Mouse (Mus musculus) heart, postnatal 10 days (tissue): ENCODE results near the gene Atp6v1e2. TPM values are rescaled to one million over a fixed set of nuclear protein-coding genes. Genes with fewer than 3 reads are reported as not detected.
A peak's percentile ranks its signal among the peaks of the same experiment; 100 is the strongest.

Experiments
- DNase-seq, 2 experiments: peaks; one replicate each; pipeline ENCODE4 v3.0.0; 2021
- intact Hi-C: fragments of 180-260 bp; cut with DNase I; formaldehyde crosslinking; loops from one replicate; pipeline ENCODE4 v1.15.1; 2025
- total RNA-seq, 2 experiments: library from RNA; stranded (reverse); gene quantifications; 2 replicates each; pipeline ENCODE4 v1.2.3; 2021

Gene Atp6v1e2
- total RNA-seq, 2 experiments from 2014 or later: not detected

DNA sequence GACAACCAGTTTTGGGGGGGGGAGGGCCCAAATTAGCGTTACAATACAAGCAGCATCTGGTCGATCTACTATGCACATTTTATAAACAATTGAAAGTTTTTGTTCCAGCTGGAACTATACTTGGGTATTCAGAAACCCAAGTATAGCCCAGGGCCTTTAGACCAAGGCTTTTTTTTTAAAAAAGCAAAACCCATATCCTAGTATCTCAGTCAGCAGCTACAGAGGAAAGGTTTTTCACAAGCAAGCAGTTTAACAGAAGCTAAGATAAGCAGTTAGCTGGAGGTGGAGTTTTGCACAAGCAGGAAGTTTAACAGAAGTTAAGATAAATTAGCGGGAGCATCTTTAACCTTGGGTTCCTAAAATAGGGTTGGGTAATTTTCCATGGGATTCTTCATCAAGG lies 20.9 kb downstream of the Atp6v1e2 start:
- DNase-seq: no peak
- intact Hi-C loops: no loop called here

DNA sequence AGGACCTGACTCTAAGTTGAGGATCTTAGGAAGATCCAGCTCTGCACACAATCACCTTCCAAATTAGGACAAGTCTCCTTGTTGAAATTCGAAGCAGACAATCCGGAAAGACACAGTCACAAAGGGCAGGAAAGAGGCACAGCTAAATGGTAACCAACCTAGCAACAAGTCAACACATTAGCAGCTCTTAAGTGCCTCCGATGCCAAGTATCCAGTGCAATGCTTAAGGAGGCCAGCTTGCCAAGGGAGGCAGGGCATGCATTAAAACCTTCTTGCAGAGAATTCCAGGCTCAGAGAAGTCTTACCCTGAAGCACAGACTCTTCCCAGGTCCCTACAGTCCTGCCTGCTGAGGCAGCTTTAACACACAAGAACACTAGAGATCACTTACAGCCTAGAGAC lies 23.0 kb downstream of the Atp6v1e2 start:
- DNase-seq: no peak
- intact Hi-C loops: no loop called here

DNA sequence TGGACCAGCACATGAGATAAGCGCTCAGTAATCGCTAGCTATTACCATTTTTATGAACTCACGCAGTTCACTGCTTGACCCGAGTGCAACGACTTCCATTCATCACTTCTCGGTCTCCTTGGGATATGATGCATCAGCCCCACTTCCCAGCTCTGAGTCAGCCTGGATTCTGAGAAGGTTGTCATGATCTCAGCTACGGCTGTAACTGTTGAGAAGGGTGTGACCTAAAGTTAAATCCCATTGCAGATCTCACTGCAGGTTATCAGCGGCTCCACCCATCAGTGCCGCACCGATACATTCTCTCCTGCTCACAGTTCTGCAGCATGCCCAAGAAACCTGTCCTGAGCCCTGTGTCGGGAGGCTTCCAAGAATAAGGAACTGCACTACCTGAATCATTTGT lies 28.0 kb downstream of the Atp6v1e2 start:
- intact Hi-C loops: loop anchor here (2.0 to 5.0 kb wide), 4 partner anchors 43 to 329 kb away; partner anchors contain the start of gene Rhoq

DNA sequence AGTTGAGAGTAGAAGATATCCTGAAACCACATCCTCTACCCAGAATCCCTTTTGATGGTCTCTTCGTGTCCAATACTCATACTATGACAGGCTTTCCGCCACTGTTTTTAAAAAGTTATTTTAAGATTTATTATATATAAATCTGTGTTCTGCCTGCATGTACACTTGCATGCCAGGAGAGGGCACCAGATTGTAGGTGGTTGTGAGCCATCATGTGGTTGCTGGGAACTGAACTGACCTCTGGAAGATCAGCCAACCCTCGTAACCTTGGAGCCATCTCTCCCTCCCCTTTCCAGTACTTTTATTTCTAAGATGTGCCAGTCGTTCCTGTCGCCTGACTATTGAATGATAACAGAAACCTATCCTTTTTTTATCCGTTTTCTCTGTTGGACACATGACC lies 28.9 kb downstream of the Atp6v1e2 start:
- DNase-seq: peak; percentile 37 to 65
- intact Hi-C loops: loop anchor here (2.0 to 5.0 kb wide), 4 partner anchors 44 to 330 kb away; partner anchors contain the start of gene Rhoq

More for the DNA sequence above, 28.0 kb downstream of the Atp6v1e2 start:
- DNase-seq: no peak

DNA sequence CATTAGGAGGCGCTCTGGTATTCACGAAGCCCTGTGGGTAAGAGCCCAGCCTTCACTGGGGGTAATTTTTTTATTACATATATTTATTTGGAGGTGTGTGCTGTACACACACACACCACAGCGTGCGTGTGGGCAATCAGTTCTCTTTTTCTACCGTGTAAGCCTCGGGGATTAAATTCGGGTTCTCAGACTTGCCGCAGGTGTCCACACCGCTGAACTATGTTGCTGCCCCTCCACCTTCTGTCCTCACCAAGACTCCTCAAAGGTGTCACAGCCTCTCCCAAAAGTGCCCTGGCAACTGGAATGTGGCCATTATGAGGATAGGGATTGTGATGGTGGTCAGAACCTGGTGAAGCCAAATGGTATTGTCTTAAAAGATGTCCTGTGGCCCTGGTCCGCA lies 30.6 kb downstream of the Atp6v1e2 start, which contains the start of gene Tmem247:
TSS of gene Tmem247 (plus strand) at position 301 of the 400 bp plus-strand sequence.
- DNase-seq: no peak
- intact Hi-C loops: loop anchor here (5.0 kb wide), 1 partner anchor 80 kb away; no protein-coding TSS in a partner anchor

DNA sequence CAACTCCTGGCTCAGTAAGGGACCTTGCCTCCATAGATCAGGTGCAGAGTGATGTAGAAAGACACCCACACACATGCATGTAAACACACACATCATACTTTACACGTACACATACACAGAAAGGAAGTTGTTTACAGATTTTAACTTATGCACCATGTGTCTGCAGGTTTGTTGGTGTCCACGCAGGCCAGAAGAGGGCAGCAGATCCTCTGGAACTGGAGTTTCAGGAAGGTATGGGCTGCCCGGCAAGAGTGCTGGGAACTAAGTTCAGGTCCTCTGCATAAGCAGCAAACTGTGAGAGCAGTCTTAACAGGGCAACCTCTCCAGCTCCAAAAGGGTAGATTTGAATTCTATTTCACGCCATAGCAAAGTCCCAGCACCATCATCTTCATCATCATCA lies 32.2 kb downstream of the Atp6v1e2 start:
- DNase-seq: no peak
- intact Hi-C loops: loop anchor here (5.0 kb wide), 1 partner anchor 82 kb away; no protein-coding TSS in a partner anchor

DNA sequence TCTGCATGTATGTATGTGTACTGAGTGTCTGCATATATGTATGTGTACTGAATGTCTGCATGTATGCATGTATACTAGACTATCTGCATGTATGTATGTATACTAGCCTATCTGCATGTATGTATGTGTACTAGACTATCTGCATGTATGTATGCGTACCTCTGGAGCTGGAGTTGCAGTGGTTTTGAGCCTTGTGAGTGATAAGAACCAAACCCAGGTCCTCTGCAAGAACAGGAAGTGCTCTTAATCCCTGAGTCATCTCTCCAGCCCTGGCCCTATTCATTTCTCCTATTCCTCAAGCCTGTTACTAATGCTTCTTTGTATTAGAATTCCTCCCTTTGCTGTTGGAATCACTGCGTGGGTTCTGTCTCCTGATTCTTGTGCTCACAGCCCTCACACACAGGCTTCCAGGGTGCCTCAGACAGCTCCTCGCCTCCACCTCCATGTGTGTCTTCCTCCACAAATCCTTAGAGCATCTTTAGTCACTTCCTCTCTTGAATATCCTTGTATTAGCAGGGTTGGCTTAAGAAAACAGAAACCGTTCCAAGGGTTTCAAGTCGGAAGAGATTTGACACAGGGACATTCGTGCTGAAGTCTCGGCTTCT lies 34.6 kb downstream of the Atp6v1e2 start:
- intact Hi-C loops: no loop called here
- DNase-seq: no peak

DNA sequence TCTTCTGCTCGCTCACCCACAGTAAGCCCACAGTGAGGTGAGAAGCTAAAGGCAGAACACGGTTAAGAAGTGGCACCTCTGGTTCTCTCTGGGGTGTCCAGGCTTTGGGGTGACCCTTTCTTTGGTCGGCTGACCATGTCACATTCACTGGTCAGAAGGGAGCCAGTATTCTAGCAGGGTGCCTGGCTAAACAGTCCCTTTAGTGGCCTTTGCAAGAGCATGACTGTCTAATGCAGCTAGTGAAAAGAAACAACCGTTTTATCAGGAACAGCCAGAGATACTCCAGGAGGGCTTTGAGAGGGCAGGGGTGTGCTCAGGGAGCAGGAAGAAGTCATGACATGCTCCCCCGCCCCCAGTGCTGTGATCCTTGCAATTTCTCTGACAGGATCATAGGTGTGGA lies 36.4 kb downstream of the Atp6v1e2 start:
- DNase-seq: no peak
- intact Hi-C loops: no loop called here

DNA sequence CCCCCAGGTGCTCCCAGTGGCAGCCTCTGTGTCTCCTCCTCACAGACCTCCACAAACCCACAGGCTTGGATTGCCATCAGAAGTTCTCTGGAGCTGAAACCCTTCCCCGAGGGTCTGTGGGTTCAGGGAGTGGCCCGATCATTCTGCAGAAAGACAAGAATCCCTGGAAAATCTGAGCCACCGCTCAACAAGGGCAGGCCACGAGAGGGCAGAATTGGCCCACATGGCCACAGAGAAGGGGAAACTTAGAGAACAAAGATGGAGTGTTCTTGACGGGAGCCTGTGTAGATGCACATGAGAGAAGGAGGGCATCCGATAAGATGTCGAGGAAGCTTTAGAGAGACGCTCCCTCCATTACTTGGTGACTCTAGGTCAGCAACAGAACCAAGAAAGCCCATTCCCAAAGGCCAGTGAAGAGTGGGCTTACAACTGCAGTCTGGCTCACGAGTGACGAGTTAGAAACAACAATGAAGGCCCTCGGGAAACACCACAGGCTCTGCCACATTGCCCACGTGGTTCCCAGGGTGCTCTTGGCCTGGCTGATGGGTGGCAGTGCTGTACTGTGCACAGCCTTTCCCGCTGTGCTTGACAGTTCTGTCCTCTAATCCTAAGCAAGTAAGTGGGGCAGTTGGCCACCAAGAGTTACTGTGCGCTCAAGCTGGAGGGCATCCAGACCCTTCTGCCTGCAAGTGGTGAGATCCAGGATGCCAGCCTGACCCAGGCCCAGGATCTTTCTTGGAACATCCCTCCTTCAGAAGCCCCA lies 37.8 kb downstream of the Atp6v1e2 start:
- intact Hi-C loops: loop anchor here (1.0 to 10.0 kb wide), 3 partner anchors 134 to 339 kb away; partner anchors contain the start of gene Epas1
- peak; percentile 52 to 67 for DNase-seq

DNA sequence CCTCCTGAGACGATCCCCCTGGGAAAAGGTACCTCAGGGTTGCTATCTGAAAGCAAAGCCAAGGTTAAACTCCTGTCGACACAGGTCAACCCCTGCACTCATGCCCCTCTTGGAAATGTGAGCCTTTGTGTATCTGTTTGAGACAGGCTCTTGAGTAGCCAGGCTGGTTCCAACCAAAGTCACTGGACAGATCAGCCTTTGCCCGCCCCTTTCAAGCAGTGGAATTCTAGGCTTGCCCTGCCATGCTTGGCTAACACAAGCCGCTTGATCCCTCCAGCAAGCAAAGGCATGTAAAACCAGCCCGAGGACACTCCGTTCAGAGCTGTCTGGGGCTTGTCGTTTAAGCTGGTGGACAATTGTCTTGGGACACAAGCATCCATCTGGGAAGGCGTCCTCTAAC lies 39.4 kb downstream of the Atp6v1e2 start:
- intact Hi-C loops: loop anchor here (2.0 to 10.0 kb wide), 2 partner anchors 154 to 340 kb away; partner anchors contain the start of gene Epas1

DNA sequence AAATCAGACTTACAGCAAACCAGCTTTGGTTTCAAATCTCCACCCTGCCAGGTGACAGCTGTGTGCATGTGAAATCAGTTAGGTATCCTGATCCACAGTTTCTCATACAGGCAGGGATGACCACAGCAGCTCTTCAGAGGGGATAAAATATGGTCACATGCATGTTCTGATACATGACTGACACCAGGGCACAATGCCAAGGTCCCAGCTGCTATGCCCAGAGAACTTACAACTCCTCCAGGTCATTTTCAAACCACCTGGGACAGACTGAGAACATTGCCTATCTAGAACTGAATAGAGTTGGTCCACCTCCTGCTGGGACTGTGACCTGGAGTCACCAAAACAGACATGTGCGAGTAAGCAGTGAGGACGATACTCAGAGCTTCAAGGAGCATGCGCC lies 40.6 kb downstream of the Atp6v1e2 start:
- intact Hi-C loops: loop anchor here (1.0 to 10.0 kb wide), 3 partner anchors 152 to 746 kb away; partner anchors contain the start of gene Epas1
- no peak for DNase-seq

More for the DNA sequence above, 39.4 kb downstream of the Atp6v1e2 start:
- no peak for DNase-seq

DNA sequence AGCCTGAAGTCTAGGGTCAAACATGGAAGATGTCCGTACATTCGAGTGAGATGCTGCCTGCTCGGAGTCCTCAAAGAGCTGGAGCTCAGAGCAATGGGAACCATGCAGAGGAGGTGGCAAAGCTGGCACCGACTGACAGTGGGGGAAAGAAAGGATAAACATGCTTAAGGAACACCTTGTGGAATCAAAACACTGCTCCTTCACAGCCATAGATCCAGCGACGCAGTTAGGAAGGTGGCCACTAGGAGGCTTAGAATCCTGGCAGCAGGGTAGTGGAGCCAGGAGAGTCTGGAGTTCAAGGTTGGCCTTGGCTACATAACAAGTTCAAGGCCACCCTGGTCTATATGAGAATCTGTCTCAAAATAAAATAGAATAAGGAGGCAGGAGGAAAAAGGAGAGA lies 41.1 kb downstream of the Atp6v1e2 start:
- DNase-seq: no peak
- intact Hi-C loops: loop anchor here (1.0 to 10.0 kb wide), 4 partner anchors 152 to 746 kb away; partner anchors contain the start of gene Epas1

DNA sequence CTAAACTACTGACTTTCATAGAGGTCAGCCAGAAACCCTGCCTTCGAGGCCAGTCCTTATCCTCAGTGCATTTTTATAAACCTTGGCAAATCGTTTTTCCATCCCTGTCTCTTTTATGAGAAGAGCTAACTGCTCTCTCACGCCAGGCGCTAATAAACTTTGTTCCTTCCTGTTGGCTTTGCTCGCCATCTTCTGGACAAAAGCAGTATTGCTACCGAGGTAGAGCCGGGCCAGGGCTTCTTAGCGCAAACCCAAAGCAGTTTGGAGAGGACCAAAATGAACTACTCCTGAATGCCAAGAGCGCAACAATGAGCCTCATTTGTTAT lies 41.6 kb downstream of the Atp6v1e2 start:
- DNase-seq: peak; percentile 91 to 96
- intact Hi-C loops: loop anchor here (1.0 to 10.0 kb wide), 4 partner anchors 151 to 745 kb away; partner anchors contain the start of gene Epas1

DNA sequence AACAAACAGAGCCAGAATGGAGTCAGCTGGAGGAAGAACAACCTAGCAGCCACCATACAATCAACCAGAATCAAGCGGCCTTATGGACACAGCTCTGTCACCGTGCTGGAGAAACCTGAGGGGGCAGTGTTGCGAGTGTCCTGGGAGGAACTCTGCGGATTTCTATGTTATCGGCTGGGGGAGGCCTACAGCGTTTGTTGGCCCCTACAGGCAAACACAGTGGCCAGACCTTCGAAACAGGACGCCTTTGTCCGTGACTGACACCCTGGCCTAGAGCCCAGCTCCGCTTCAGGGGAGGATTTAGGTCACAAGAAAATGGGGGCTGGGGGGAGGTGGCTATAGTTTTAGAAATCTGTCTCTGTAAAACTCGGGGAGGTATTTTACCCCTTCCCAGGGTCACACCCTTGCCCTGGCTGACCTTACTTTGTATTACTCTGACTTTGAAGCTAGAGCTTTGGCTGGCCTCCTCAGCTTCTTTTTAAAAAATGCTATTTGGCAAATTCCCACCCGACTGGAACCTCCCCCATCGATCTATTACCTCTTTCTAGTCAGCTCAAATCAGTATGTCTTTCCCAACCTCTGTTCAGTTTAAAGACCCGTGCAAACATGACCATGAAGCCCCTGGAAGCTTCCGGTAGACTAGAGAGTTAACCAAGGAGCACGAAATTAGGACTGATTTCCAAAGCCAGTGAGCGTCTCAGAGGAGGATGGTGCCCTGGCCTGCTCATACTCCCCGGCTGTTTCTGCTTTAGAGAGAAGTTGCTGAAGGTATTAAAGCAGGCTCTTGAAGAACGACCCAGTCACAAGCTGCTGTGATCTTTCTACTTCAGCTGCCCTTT lies 42.2 kb downstream of the Atp6v1e2 start:
- DNase-seq: peak; percentile 81 to 87
- intact Hi-C loops: loop anchor here (1.0 to 10.0 kb wide), 6 partner anchors 93 to 745 kb away; partner anchors contain the start of gene Epas1

DNA sequence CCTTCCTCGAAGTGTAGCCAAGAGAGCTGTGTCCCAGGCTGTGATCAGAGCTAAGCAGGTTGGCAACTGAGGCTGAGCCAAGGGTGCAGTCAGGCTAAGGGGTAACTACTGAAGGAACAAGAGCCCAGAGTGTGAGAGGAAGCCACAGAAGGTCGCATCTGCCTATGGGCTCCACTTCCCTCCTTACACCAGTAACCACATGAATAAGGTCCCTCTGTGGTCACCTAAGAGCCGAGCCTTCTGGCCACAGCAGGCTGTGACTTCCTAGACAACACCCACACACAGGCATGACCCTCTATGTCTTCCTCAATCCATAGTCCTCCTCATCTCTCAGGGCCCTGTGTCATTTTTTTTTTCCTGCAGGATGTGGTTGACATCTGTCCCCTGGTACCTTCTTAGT lies 43.5 kb downstream of the Atp6v1e2 start:
- intact Hi-C loops: loop anchor here (2.0 to 10.0 kb wide), 3 partner anchors 91 to 373 kb away; partner anchors contain the start of gene Epas1
- no peak for DNase-seq

DNA sequence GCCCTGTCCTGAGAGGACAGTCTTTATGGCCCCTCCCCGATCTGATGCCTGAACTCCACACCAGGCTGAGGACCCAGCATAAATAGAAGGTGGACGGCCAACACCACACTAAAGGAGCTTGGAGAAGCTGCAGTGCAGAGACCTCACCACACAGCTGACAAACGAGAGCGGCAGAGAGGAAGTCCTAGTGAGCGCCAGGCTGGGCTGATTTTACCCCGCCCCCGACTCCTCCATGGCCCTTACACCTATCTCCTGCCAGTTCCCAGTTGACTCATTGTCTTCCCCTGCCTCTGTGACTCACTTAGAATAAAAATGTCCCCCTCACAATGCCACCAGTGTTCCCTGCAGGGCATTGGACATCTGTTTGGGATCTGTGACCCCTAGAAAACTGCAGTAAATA lies 44.1 kb downstream of the Atp6v1e2 start:
- peak; percentile 42 to 49 for DNase-seq

DNA sequence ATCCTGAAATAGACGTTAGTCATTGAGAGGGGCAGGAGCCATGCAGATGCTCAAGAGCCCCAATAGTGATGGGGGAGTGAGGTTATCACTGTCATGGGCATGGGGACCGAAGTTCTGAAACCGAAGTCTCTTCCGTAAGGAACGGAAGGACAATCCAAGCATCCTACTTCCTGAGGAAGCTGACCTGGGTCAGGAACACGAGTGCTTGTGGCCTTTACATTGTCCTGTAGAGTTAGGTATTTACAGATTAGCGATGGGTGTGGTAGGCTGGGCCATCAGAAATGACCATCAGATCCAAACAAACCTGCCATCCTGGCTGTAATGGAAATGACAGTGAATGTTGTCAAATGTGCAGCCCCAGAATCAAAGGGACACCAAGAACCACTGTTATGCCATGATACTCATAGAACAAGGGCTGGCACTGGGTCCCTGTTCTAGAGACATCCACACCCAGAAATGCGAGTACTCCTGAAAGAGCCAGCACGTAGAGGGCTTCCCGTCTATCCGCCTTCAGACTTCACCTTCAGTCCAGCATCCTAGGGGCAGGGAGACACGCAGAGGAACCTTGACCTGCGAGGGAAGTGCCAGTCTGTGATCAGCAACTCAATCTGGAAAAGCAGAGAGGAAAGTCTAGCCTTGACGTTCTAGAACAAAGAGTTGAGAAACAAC lies 45.2 kb downstream of the Atp6v1e2 start:
- no peak for DNase-seq
- intact Hi-C loops: loop anchor here (10.0 kb wide), 1 partner anchor 148 kb away; the partner anchor contains the start of gene Epas1

More for the DNA sequence above, 44.1 kb downstream of the Atp6v1e2 start:
- intact Hi-C loops: loop anchor here (10.0 kb wide), 1 partner anchor 149 kb away; the partner anchor contains the start of gene Epas1

DNA sequence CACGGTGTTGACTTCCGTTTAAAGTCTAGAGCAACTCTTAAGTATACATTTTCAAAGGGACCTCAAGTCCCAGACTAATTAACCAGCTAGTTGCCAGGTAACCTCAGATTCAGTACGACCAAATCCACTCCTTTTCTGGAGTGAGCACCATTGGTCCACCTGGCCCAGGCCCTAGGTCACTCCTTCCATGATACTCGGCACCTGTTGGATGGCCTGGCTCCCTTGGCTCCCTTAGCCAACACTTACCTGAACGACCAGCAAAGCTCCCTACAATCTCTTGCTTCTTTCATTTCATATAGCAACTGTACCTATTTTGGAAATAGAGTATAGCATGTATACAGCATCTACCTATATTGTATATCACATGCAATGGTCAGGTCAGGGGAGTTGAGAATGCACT lies 47.1 kb downstream of the Atp6v1e2 start:
- intact Hi-C loops: loop anchor here (10.0 kb wide), 1 partner anchor 146 kb away; the partner anchor contains the start of gene Epas1
- DNase-seq: no peak

DNA sequence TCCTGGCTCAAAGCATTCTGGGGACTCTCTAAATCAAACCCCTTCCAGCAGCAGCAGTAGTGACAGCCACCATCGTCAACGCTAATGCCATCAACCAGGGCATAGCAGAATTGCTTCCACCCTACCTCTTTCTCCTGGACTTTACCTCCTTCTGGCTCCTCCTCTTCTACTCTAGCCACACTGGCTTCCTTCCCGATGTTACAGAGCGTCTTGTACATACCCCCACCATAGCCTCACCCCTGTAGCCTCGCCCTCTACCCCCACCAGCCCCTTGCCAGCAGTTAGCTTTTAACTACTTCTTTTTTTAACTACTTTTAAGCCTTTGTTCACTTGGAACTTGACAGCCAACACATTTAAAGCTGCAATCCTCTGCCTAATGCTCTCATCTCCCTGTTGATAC lies 47.9 kb downstream of the Atp6v1e2 start:
- intact Hi-C loops: loop anchor here (10.0 kb wide), 1 partner anchor 145 kb away; the partner anchor contains the start of gene Epas1
- no peak for DNase-seq
